Mouse (Mus musculus): Measurements from ENCODE around the gene Rtel1.

The Rtel1 gene

DNA sequence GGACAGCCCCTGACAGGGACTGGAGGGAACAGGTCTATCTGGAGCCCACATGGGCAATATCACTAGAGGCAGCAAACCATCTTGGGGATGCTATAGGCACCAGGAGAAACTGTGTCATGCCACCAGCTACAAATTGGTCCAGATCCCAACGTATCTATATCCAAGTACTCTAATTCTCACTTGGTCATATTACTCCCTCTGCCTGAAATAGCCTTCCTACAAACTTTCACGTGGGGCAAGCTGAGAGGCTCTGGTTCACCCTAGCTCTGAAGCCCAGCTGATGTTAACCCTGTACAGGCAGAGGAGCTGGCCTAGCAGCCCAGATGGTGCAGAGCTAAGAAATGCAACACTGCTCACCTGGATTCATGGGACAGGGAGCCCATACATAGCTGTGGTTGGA is 72.0 kb downstream of the Rtel1 start:
- DNase-seq, result no peak

DNA sequence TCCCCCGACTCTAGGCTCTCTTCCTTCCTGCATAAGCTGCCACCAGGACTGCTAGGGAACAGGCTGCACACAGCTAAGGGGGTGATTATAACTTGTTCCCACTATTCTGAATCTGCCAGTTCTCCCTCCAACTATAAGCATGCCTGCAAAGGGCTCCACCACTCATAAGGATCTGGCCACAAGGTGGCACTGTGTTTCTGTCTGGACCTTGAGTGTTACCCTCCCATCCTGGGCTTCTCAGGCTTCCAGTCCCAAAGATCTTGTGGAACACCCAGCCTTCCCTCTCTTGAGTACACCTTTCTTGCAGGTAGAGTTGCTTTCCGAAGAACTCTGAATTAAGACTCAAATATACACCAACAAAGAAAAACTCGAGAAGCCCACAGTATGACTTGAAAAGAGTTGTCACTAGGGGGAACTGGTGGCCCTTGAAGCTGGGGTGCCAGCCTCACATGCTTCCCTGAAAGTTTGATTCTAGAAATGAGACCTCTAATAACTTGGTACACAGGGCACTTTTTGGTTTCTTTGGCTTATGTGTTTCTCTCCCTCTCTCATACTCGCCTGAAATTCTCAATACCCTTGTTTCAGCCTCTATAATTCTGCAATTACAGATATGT is 73.2 kb downstream of the Rtel1 start:
- peak; percentile 91 for DNase-seq

DNA sequence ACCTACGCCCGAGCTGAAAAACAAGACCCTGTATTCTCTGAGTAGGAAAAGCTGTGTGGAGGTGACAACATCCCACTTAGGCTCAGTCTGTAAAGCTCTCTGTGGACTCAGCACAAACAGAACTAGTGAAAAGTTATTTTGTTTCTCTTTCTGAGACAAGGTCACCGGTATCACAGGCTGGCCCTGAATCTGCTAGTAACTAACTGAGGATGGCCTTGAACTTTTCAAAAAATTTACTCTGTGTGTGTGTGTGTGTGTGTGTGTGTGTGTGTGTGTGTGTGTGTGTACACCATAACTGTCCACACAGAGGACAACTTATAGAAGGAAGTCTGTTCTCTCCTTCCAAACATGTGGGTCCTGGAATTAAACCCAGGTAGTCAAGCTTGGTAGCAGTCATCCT is 74.5 kb downstream of the Rtel1 start:
- DNase-seq, result no peak

DNA sequence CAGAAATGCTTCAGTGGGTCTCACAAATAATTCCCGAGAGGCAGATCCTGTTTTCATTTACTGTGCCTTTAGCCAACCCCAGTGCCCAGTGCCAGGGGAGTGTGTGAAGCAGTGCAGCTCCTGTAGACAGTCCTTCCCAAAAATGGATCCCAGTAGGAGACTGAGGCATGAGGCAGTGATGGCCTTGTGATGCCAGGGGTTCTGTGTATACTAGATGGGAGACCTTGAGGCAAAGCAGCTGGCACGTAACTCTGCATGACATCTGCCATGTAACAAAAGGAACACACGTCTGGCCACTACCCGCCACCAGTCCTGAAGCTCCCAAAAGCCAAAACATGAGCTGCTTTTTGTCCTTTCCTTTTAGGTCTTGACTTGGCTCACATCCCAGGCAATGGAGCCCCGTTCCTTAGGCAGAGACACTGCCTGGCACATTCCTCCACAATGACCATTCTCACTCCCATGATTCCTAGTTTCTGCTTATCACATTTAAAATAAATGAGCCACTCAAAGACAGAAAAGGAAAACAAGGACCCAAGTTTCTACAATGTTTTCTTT is 77.7 kb downstream of the Rtel1 start:
- DNase-seq, result no peak

DNA sequence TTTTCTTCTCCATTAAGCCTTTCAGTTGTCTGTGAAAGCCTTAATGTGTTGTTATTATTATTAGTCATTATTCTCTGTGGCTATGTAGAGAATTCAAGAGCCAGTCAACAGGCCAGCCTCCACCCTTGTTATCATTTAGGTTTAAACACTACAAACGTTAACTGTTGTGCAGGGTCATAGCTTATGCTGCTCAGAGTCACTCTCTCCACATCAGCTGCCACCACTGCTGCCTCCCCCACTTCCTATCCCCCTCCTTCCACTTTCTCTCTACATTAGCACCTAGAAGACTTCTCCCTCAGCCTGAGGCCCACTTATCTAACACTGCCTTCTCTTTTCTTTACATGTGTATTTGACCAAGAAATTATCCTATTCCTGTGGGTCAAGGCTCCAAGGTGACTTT is 82.0 kb downstream of the Rtel1 start:
- DNase-seq, result no peak

DNA sequence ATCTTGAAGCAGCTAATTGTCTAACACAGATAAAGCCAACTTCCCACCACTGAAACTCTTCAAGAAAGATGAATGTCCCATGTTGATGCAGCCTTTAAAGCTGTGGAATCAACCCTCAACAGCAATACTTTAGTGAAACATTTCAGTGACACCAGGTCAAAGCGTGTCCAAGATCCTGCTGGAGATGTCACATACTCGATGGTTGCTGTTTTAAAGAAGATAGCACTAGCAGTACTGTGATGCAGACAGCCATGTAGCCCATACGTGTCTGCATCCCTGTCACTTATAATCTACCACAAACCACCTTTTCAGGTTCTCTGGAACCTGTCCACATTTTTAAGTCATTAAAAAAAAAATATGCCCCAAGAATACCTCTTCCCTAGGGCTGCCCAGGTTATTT is 84.2 kb downstream of the Rtel1 start:
- no peak for DNase-seq

All from right cerebral cortex, postnatal 14 days (tissue).